Mouse (Mus musculus) neural tube, embryonic 15.5 days (tissue): ENCODE data around the gene Atxn1. TPM values are rescaled to one million over a fixed set of nuclear protein-coding genes. Genes with fewer than 3 reads are reported as not detected.

Experiments used
- ATAC-seq: fragments of 200-750 bp; cut with Nextera tagmentation; 2 replicates; pipeline ENCODE4 v1.8.0; 2017; ENCODE audit warnings: mild to moderate bottlenecking, moderate TSS enrichment, moderate library complexity; ENCODE audit not compliant: low FRiP score
- H3K27ac ChIP-seq: fragments of 300-500 bp; sonication (generic); replicated peaks from 2 replicates; pipeline ENCODE4 v1.5.1; 2015; ENCODE audit warnings: mild to moderate bottlenecking, inconsistent platforms
- H3K27me3 ChIP-seq: fragments of 300-500 bp; sonication (generic); replicated peaks from 2 replicates; pipeline ENCODE4 v1.6.1; 2015; ENCODE audit warnings: inconsistent platforms
- H3K36me3 ChIP-seq: fragments of 300-500 bp; sonication (generic); 2 replicates; pipeline ENCODE4 v1.6.1; 2015; ENCODE audit warnings: inconsistent platforms
- H3K4me1 ChIP-seq: fragments of 300-500 bp; sonication (generic); 2 replicates; pipeline ENCODE4 v1.6.1; 2015; ENCODE audit warnings: inconsistent platforms
- H3K4me2 ChIP-seq: fragments of 300-500 bp; sonication (generic); 2 replicates; pipeline ENCODE4 v1.6.1; 2015; ENCODE audit warnings: inconsistent platforms, mild to moderate bottlenecking, moderate library complexity
- H3K4me3 ChIP-seq: fragments of 300-500 bp; sonication (generic); replicated peaks from 2 replicates; pipeline ENCODE4 v1.5.1; 2015; ENCODE audit warnings: mild to moderate bottlenecking, inconsistent platforms
- H3K9ac ChIP-seq: fragments of 300-500 bp; sonication (generic); replicated peaks from 2 replicates; pipeline ENCODE4 v1.6.1; 2015; ENCODE audit warnings: mild to moderate bottlenecking, inconsistent platforms
- H3K9me3 ChIP-seq: fragments of 300-500 bp; sonication (generic); replicated peaks from 2 replicates; pipeline ENCODE4 v1.6.1; 2016; ENCODE audit warnings: inconsistent platforms
- WGBS: fragments of 180-500 bp; shearing (Covaris S2); methylation state at CpG from one replicate; pipeline ENCODE4 v1.1.7; 2015; ENCODE audit warnings: mixed read lengths; 5-methylcytosine and 5-hydroxymethylcytosine counted together
- polyA plus RNA-seq: library from polyadenylated mRNA; unstranded; fragments of >200 nt; fragmentation: Nextera tagmentation; extraction: Ambion mirVana; gene quantifications from 2 replicates; pipeline ENCODE4 v1.2.1, GENCODE M21; 2015

The Atxn1 gene
- polyA plus RNA-seq, 1 experiment from 2014 or later = 9.5 TPM

DNA sequence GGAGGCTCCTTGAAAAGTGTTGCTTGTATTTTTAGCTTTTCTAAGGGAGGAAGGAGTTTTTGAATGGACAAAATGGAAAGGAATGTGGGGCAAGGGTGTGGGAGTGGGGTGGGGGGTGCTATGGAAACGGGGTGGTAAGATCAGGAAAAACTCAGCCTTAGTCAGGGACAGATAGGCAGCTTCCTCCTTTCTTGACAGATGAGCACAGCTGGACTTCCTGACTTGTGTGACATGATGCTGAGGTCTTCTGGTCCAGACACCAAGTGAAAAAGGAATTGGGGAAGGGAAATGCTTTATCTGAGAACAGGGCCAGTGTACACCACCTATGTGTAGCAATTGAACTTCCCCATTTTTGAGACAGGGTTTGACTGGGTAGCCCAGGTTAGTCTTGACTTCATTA, 214.9 kb downstream of the Atxn1 start:
- Histone ChIP-seq H3K27me3 (no peaks in the 10 kb centered on the region), H3K9ac (no peak overlapping the region), H3K9me3 (no peaks in the 10 kb centered on the region), H3K4me2 (no peak overlapping the region), H3K4me1 (peaks cover 20% of the 10 kb centered on the region; the same call in 1 of the 2 replicates), H3K36me3 (no peaks in the 10 kb centered on the region), H3K4me3 (no peak overlapping the region), H3K27ac (no peak overlapping the region)
- 69% methylated on average over 1 of the region's 1 CpGs for WGBS
- ATAC-seq = no peak

DNA sequence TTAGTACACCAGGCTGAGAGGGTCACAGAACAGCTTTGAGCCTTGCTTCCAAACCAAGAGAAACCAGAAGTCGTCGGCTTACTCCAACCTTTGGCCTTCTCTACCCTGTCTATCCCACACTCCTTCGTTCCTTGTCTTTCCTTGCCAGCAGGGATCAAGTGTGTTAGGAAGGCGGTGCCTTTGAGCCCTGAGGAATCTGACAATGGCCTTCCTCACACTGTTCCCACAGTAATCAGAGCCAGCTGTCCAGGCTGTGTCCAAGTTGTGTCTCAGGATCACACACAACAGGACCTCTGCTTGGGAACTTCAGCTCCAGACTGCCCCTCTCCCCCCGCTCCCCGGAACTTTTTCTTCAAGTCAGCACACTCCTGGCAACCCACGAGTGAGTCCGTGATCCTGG, 215.6 kb downstream of the Atxn1 start:
- ATAC-seq = no peak
- Histone ChIP-seq H3K4me3 (no peak overlapping the region), H3K27ac (no peak overlapping the region), H3K9me3 (no peaks in the 10 kb centered on the region), H3K27me3 (no peaks in the 10 kb centered on the region), H3K9ac (no peak overlapping the region), H3K4me1 (peaks cover 20% of the 10 kb centered on the region; the same call in 1 of the 2 replicates), H3K36me3 (no peaks in the 10 kb centered on the region), H3K4me2 (no peak overlapping the region)
- WGBS = 79% methylated on average over 8 of the region's 8 CpGs

DNA sequence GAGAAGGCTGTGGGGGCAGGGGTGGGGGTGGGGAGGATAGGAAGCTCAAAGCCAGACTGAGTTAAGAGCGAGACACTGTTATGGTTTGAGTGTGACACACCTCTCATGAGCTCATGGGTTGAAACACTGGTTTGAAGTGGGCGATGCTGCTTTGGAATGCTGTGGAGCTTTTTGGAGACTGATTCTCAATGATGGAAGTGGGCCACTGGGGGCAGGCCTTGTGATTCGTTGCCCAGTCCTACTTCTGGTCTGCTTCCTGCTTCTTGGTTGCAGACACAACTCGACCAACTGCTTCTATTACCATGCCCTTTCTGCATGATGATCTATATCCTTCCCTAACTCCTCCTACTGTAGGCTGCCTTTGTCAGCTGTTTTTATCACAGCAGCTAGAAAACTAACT, 216.1 kb downstream of the Atxn1 start:
- Histone ChIP-seq H3K9me3 (no peaks in the 10 kb centered on the region), H3K4me3 (no peak overlapping the region), H3K36me3 (no peaks in the 10 kb centered on the region), H3K9ac (no peak overlapping the region), H3K4me2 (no peak overlapping the region), H3K27ac (no peak overlapping the region), H3K4me1 (peaks cover 20% of the 10 kb centered on the region; the same call in 1 of the 2 replicates), H3K27me3 (no peaks in the 10 kb centered on the region)
- ATAC-seq = no peak
- 76% methylated on average over 4 of the region's 4 CpGs for WGBS

DNA sequence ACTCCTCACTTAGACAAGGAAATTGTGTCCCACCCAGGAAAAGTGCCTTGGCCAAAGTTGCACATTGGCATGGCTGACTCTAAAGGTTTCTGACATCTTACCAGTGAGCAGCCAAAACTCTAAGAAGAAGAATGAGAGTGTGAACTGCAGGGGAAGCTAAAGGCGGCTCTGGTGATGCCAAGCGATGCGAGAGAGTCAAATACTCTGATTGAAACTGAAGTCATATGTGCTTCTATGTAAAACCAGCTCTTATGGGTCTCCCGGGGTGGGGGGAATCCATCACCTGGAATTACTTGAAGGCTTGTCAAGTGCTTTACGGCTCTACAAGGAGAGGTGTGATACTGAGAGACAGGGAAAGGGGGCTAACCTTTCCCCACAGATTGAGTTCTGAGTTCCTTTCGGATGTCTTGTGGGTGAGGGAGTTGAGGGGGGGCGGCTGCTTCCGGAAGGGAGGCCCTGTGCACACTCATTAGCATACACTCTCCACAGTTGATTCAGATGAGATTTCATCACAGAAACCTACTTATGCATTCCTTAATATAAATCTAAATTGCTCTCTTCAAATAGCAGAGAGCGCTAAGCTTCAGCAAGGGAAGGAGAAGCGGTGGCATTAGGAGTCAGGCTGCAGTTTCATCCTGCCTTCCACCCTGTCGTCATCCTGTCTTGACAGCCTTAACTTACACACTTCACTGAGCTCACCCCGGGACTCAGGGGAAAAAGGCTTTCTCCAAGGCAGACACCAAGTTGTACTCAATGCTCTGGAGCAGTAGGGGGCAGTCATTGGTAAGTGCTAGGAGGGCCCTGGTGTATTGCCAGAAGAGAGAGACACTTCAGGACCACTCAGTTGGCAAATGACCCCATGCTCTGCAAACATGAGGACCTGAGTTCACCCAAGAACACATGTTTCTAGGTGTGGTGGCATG, 218.7 kb downstream of the Atxn1 start:
- Histone ChIP-seq H3K36me3 (no peaks in the 10 kb centered on the region), H3K9me3 (no peaks in the 10 kb centered on the region), H3K9ac (no peak overlapping the region), H3K27ac (no peak overlapping the region), H3K27me3 (no peaks in the 10 kb centered on the region), H3K4me2 (no peak overlapping the region), H3K4me3 (no peak overlapping the region), H3K4me1 (peaks cover 20% of the 10 kb centered on the region; the same call in 1 of the 2 replicates)
- no peak for ATAC-seq
- WGBS = 57% methylated on average over 12 of the region's 12 CpGs

DNA sequence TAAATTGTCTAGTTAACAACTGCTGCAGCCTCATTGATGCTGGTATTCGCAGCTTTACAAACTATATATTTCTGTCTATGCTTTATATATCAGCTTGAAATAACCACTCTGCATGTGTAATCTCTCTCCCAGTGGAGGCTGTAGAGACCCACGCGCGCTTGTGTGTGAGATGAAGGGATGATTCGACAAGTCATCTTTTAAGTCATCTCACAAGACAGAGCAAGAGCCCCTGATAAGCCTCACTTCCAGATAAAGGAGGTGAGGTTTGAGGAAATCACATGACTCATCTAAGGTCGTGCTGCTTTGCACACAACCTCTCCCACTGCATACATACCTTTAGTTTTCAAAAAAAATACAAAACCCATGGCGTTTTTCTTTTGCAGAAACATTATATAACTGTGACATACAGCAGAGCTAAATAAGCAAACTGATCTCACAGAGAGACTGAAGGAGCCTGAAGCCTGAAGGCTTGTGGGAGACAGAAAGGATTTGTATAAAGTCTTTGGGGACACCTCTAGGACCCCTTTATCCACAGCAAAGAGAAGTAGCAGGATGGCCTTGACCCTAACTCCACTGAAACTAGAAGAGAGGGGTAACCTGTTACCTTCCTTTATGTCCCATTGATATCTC, 219.9 kb downstream of the Atxn1 start:
- Histone ChIP-seq H3K9me3 (no peaks in the 10 kb centered on the region), H3K36me3 (no peaks in the 10 kb centered on the region), H3K9ac (no peak overlapping the region), H3K27me3 (no peaks in the 10 kb centered on the region), H3K4me3 (no peak overlapping the region), H3K4me2 (no peak overlapping the region), H3K27ac (no peak overlapping the region), H3K4me1 (peaks cover 14% of the 10 kb centered on the region; the same call in 1 of the 2 replicates)
- no peak for ATAC-seq
- 84% methylated on average over 7 of the region's 7 CpGs for WGBS

DNA sequence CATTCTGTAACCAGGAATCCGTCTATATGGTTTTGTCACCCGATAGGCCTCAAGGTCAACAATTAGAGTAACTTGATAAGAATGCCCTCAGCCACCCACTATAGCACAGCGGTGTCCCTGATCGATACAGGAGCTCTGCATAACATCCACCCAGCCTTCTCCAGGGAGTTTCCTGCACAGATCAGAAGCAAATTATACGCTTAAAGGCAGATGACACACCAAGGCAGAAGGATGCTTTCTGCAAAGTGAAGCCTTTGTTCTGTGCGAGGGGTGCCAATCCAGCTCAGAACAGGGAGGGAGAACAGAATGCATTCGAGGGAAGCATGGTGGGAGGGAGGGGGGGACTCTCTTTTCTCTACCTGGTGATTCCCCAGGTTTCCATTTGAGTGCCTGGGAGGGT, 221.0 kb downstream of the Atxn1 start:
- ATAC-seq = no peak
- Histone ChIP-seq H3K36me3 (no peaks in the 10 kb centered on the region), H3K27me3 (no peaks in the 10 kb centered on the region), H3K27ac (no peak overlapping the region), H3K4me2 (no peak overlapping the region), H3K4me1 (peaks cover 6% of the 10 kb centered on the region; the same call in 1 of the 2 replicates), H3K4me3 (no peak overlapping the region), H3K9ac (no peak overlapping the region), H3K9me3 (no peaks in the 10 kb centered on the region)
- 56% methylated on average over 7 of the region's 7 CpGs for WGBS

DNA sequence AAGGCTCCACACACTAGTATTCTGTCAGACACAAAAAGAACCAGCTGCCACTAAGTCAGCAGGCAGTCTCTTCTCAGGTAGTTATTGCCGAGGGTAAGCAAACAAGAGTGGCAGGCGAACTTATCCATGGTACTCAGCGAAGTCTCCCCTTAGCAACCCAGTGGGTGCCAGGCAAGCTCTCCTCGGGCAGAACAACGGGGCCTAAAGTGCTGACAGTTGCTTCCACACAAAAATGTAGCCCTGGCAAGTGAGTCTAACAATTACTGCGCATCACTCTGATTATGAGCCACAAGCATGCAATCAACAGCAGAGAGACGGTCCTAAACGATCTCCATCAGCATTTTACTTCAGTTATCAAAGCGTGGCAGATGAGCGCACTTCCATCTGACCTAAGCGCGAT, 224.4 kb downstream of the Atxn1 start:
- H3K27me3 ChIP-seq = no peaks in the 10 kb centered on the region
- H3K9ac ChIP-seq = no peak overlapping the region
- no peaks in the 10 kb centered on the region for H3K36me3 ChIP-seq
- H3K4me2 ChIP-seq = no peak overlapping the region
- 0 out of 2 replicates have a peak, but pooled peaks cover 3% of the 10 kb centered on the region for H3K4me1 ChIP-seq
- no peak; the same call in 1 of the 2 replicates for ATAC-seq
- H3K27ac ChIP-seq = no peak overlapping the region
- 56% methylated on average over 12 of the region's 12 CpGs for WGBS
- no peaks in the 10 kb centered on the region for H3K9me3 ChIP-seq
- H3K4me3 ChIP-seq = no peak overlapping the region

DNA sequence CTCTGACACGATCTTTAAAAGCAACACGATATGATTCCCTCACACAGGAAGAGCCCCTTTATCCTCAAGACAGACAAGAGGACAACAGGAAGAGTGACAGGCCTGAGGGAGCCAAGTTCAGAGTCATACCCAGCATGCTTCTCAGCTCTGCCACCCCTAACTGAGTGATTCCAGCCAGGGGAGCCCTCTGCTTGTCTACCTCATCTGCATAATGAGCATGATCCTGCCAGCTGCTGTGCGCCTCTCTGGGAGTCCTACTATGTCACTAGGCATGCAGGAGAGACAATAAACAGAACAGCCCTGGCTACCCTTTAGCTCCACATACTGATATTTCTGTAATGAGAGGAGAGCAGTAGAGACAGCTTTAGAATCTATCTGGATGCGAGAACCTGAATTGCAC, 228.6 kb downstream of the Atxn1 start:
- Histone ChIP-seq H3K36me3 (peaks cover 3% of the 10 kb centered on the region; the same call in 1 of the 2 replicates), H3K9ac (no peak overlapping the region), H3K4me3 (no peak overlapping the region), H3K27me3 (no peaks in the 10 kb centered on the region), H3K4me1 (0 out of 2 replicates have a peak, but pooled peaks cover 3% of the 10 kb centered on the region), H3K27ac (no peak overlapping the region), H3K4me2 (no peak overlapping the region), H3K9me3 (no peaks in the 10 kb centered on the region)
- no peak for ATAC-seq
- 61% methylated on average over 4 of the region's 4 CpGs for WGBS

DNA sequence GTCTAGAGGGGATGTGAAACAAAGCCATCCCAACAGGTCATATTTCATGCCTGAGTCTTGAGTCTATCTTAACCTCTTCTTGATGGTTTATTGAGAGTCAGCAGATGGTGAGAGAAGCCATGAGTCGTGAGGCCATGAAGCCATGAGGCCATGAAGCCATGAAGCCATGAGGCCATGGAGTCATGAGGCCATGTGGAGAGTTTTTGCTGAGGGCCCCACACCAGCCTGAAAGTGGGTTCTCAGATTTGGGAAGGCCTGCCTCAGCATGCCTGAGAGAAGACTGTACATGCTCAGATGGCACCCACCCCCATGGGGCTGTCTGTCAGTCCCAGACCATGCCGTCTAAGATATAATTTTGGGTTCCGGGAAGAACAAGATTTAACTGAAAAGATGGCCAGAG, 229.0 kb downstream of the Atxn1 start:
- Histone ChIP-seq H3K4me1 (0 out of 2 replicates have a peak, but pooled peaks cover 3% of the 10 kb centered on the region), H3K27me3 (no peaks in the 10 kb centered on the region), H3K9me3 (no peaks in the 10 kb centered on the region), H3K27ac (no peak overlapping the region), H3K4me2 (no peak overlapping the region), H3K36me3 (peaks cover 3% of the 10 kb centered on the region; the same call in 1 of the 2 replicates), H3K4me3 (no peak overlapping the region), H3K9ac (no peak overlapping the region)
- WGBS = 94% methylated on average over 3 of the region's 3 CpGs
- ATAC-seq = no peak

DNA sequence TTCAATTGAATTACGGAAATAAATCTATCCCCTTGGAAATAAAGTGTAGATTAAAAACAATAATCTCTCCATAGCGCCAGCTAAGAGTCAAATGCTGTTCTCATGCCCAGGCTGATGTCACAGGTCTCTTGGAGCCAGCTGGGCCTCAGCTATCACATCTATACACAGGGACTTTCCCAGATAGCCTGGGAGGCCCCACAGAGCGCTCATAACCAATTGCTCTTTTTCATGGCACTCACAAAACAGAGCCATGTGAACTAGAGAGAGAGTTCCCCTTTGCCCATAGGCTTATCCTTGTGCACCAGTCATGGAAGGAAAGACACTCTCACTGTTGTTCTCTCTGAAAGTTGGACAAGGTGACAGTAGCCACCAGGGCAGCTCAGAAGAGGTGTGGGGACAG, 230.3 kb downstream of the Atxn1 start:
- Histone ChIP-seq H3K27me3 (no peaks in the 10 kb centered on the region), H3K4me2 (no peak overlapping the region), H3K4me3 (no peak overlapping the region), H3K4me1 (0 out of 2 replicates have a peak, but pooled peaks cover 3% of the 10 kb centered on the region), H3K36me3 (peaks cover 3% of the 10 kb centered on the region; the same call in 1 of the 2 replicates), H3K9me3 (no peaks in the 10 kb centered on the region), H3K27ac (no peak overlapping the region), H3K9ac (no peak overlapping the region)
- no peak for ATAC-seq
- WGBS = 89% methylated on average over 3 of the region's 3 CpGs

DNA sequence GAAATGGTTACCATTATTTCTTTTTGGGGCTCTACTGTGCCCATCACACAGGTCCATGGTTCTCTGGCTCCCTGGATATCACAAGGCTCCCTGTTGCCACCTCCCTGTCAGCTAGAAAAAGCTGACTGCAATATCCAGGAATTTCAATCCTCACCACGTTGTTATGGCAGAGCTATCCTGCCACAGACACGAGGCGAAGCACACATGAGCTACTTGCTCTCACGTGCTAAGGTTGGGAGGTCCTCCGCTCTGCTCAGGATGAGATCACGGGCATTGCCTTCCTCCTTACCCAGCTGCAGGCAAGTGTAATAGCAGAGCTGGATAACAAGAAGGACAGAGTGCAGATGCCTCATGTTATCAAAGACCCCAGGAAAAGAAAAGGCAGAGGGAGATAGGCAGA, 232.2 kb downstream of the Atxn1 start:
- Histone ChIP-seq H3K9ac (no peak overlapping the region), H3K27me3 (no peaks in the 10 kb centered on the region), H3K4me2 (no peak overlapping the region), H3K4me3 (no peak overlapping the region), H3K4me1 (0 out of 2 replicates have a peak, but pooled peaks cover 3% of the 10 kb centered on the region), H3K36me3 (peaks cover 3% of the 10 kb centered on the region; the same call in 1 of the 2 replicates), H3K27ac (no peak overlapping the region), H3K9me3 (no peaks in the 10 kb centered on the region)
- ATAC-seq = no peak
- WGBS = 81% methylated on average over 6 of the region's 6 CpGs

DNA sequence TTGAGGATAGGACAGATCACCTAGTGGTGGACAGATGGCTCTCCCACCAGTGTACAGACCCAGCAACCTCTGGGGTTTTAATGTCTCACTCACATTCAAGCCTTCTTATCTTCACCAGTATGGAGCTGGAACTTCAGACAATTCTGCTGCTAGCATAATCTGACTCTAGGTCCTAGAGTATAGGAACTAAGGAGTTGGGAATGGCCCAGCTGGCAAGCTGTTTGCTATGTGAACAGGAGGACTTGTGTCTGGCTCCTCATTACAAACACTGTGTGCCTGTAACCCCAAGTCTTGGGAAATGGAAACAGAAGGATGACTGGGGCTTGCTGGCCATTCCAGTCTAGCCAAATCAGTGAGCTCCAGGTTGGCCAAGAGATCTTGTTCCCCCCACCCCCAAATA, 237.9 kb downstream of the Atxn1 start:
- H3K9ac ChIP-seq = no peak overlapping the region
- H3K9me3 ChIP-seq = no peaks in the 10 kb centered on the region
- H3K27ac ChIP-seq = no peak overlapping the region
- ATAC-seq = no peak
- H3K27me3 ChIP-seq = no peaks in the 10 kb centered on the region
- no peak overlapping the region for H3K4me3 ChIP-seq
- H3K36me3 ChIP-seq = no peaks in the 10 kb centered on the region
- H3K4me2 ChIP-seq = no peak overlapping the region
- 0 out of 2 replicates have a peak, but pooled peaks cover 10% of the 10 kb centered on the region for H3K4me1 ChIP-seq
